Mouse (Mus musculus) heart, adult 11 months (tissue): ENCODE measurements around the gene Gm10330.
A peak's percentile ranks its signal among the peaks of the same experiment; 100 is the strongest.
"Not testable (repeated sequence)": the region's sequence is repeated elsewhere in the genome, so short reads cannot be mapped to it uniquely, and the experiment has no call there.

Experiments used
- DNase-seq: peaks from one replicate; pipeline ENCODE4 v3.0.0; 2022

Gm10330 gene

DNA sequence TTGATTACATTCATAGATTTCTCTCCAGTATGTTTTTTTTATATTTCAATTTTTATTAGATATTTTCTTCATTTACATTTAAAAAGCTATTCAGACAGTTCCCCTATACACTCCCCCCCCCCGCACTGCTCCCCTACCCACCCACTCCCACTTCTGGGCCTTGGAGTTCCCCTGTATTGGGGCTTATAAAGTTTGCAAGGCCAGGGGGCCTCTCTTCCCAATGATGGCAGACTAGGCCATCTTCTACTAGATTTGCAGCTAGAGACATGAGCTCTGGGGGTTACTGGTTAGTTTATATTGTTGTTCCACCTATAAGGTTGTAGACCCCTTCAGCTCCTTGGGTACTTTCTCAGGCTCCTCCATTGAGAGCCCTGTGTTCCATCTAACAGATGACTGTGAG, at the start of gene Gm10330:
Gm10330 (minus strand) TSS at position 101 of the 400 bp plus-strand sequence.
- not testable (repeated sequence) for DNase-seq

DNA sequence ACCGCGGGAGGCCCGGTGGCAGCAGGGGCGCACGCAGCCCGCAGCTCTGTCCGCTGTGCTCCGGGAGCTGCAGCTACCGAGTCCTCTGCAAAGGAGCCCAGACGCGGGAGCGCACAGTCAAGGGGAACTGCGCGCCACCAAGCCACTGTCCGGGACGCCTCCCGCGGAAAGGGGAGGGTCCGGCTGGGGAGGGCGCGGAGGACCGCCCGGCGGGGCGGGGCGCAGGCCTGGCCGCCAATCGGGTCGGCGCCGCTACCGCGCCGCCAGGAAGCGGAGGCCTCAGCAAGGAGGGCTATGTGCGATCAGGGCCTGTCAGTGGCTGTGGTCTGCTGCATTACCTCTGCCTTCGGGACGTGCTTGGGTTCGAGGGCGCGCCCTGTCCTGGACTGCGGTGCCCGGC, 20.7 kb upstream of the Gm10330 start:
- DNase-seq: not testable (repeated sequence)

DNA sequence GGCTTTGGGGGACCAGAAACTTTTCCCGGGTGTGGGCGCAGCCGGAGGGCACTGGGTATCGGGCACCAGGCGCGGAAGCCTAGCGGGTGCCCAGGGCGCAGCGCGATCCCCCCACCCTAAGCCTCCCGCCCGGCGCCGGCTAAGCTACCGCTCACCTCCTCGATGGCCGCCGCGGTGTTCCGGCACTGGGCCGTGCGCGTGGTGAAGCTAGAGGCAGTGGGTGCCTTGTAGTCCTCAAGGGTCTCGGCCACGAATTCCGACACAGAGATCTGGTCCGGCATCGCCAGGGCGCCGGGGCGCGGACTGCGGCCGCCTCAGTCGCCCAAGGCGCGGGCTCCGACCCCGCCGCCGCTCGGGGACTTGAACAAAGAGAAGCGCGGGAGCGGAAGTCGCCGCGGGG, 20.3 kb upstream of the Gm10330 start:
- peak; percentile 72 for DNase-seq
